Mouse (Mus musculus) kidney, adult 2 months (tissue): ENCODE data around the gene Gbp6.
"Not testable (repeated sequence)": the region's sequence is repeated elsewhere in the genome, so short reads cannot be mapped to it uniquely, and the experiment has no call there.

ENCODE experiments used
- CTCF ChIP-seq: fragments of 200-500 bp; conservative IDR thresholded peaks from 2 replicates; pipeline ENCODE4 v1.5.1; 2011; ENCODE audit warnings: low read depth, mild to moderate bottlenecking, control low read depth, low read length, moderate library complexity, mixed read lengths; ENCODE audit not compliant: insufficient read depth, insufficient read length
- POLR2A ChIP-seq: fragments of 200-500 bp; IDR thresholded peaks from one replicate; pipeline ENCODE4 v1.6.1; 2011; ENCODE audit warnings: low read depth, low read length, control low read depth

- not testable (repeated sequence) for TF ChIP-seq CTCF, POLR2A
These were observed 32.8 kb downstream of the Gbp6 start for GRCm38 (mm10) chr5:105260673-105261072.
